ENCODE assay signal across 22 mouse cellular contexts in genomic region chr10:75240583-75241250, GRCm38 (mm10).
"Had no signal": no experiment of that assay in that cellular context is flagged by ENCODE, and none has a peak within 500 bp of the region (broad histone marks: within the 10 kb centered on the region; RNA-seq: fewer than 3 reads in every experiment).

No protein-coding gene starts in this region.

- DNase-seq: kidney, adult 8-10 months; kidney, postnatal 10 days; kidney, postnatal 36 days; liver; lung, adult 18-20 months; lung, postnatal 10 days; lung, postnatal 36 days; midbrain, embryonic 14.5 days; retina, postnatal 1 day; right cerebral cortex, postnatal 25 days; thymus, adult 2 months; thymus, postnatal 14 days; thymus, postnatal 4 days had no signal

- H3K4me1 ChIP-seq: limb, embryonic 10.5 days; limb, embryonic 13.5 days; liver, embryonic 12.5 days; liver, embryonic 15.5 days; lung, embryonic 15.5 days; midbrain, embryonic 10.5 days; neural tube, embryonic 13.5 days had no signal

- H3K4me2 ChIP-seq: kidney, embryonic 15.5 days; limb, embryonic 13.5 days; liver, embryonic 12.5 days; liver, embryonic 15.5 days; lung, embryonic 15.5 days; neural tube, embryonic 13.5 days had no signal

- H3K27me3 ChIP-seq: kidney, embryonic 15.5 days; limb, embryonic 13.5 days; liver, embryonic 12.5 days; liver, embryonic 15.5 days; lung, embryonic 15.5 days; megakaryocyte, embryonic 14.5 days; neural tube, embryonic 13.5 days had no signal

- ATAC-seq: liver, embryonic 12.5 days had no signal

- H3K9ac ChIP-seq: kidney, embryonic 15.5 days; limb, embryonic 13.5 days; liver, embryonic 12.5 days; liver, embryonic 15.5 days; lung, embryonic 15.5 days; neural tube, embryonic 13.5 days had no signal

- H3K9me3 ChIP-seq: kidney, embryonic 15.5 days; limb, embryonic 10.5 days; limb, embryonic 13.5 days; liver, embryonic 12.5 days; liver, embryonic 15.5 days; lung, embryonic 15.5 days; megakaryocyte, embryonic 14.5 days; midbrain, embryonic 10.5 days; neural tube, embryonic 13.5 days had no signal

- H3K4me3 ChIP-seq: kidney, embryonic 15.5 days; limb, embryonic 10.5 days; limb, embryonic 13.5 days; liver, embryonic 12.5 days; liver, embryonic 15.5 days; lung, embryonic 15.5 days; megakaryocyte, embryonic 14.5 days; midbrain, embryonic 10.5 days; neural tube, embryonic 13.5 days had no signal

- H3K27ac ChIP-seq: kidney, embryonic 15.5 days; limb, embryonic 10.5 days; limb, embryonic 13.5 days; liver, embryonic 12.5 days; liver, embryonic 15.5 days; lung, embryonic 15.5 days; midbrain, embryonic 10.5 days; neural tube, embryonic 13.5 days had no signal
